ENCODE assay signal across 7 mouse cellular contexts in the genomic region with DNA sequence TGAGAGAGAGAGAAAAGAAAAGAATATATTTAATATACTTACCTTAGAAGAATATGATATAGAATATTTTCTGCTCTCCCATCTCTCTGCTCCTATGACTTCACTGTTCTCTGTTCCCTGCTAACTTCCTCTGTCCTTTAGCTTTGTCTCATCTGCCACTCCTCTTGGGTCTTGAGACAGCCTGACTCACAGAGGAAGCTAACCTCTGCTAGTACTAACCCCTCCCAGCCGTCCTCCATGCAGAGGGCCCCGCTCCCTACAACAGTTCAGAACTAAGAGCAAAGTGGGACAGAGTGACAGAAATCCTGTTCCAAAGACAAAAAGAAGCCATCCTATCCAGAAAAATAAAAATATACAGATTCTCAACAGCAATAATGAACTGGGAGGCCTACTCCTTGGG. TPM values are rescaled to one million over a fixed set of nuclear protein-coding genes. Genes with fewer than 3 reads are reported as not detected.
DNase-seq lines count a peak whose midpoint lies in the region; ATAC-seq lines count a peak whose summit lies in the region.

A gene (minus strand): TSS at position 126 of the 400 bp plus-strand sequence.

- H3K27ac ChIP-seq in intestine, embryonic 16.5 days (ENCODE audit: low read length) = no peak within 1 kb of the TSS
- no peak within 1 kb of the TSS for H3K27ac ChIP-seq in midbrain, embryonic 11.5 days (ENCODE audit: low read depth, low read length)

- H3K27me3 ChIP-seq in intestine, embryonic 16.5 days (replicated peaks; ENCODE audit: control insufficient read depth, insufficient read depth, low read length) = no peaks in the 10 kb centered on the region
- H3K27me3 ChIP-seq in midbrain, embryonic 11.5 days (ENCODE audit: control insufficient read depth, insufficient read depth, low read length) = no peaks in the 10 kb centered on the region

- no peak for ATAC-seq in erythroid progenitor cell, adult 5-6 weeks (replicated peaks; ENCODE audit: low FRiP score, poor library complexity, severe bottlenecking)
- no peak for ATAC-seq in intestine, embryonic 16.5 days
- no peak for ATAC-seq in midbrain, embryonic 11.5 days (ENCODE audit: low FRiP score)

- H3K4me3 ChIP-seq in intestine, embryonic 16.5 days (ENCODE audit: low read length) = no peak within 1 kb of the TSS
- no peak within 1 kb of the TSS for H3K4me3 ChIP-seq in midbrain, embryonic 11.5 days (ENCODE audit: low read depth, low read length)

- H3K9ac ChIP-seq in intestine, embryonic 16.5 days (ENCODE audit: low read depth, low read length) = no peak within 1 kb of the TSS
- no peak within 1 kb of the TSS for H3K9ac ChIP-seq in midbrain, embryonic 11.5 days (ENCODE audit: low read length)

- no peaks in the 10 kb centered on the region for H3K9me3 ChIP-seq in intestine, embryonic 16.5 days (ENCODE audit: control insufficient read depth, low read length)
- no peaks in the 10 kb centered on the region for H3K9me3 ChIP-seq in midbrain, embryonic 11.5 days (ENCODE audit: control insufficient read depth, low read length)

- peaks cover 3% of the 10 kb centered on the region; the same call in 1 of the 2 replicates for H3K4me1 ChIP-seq in intestine, embryonic 16.5 days (ENCODE audit: control insufficient read depth, insufficient read depth, low read length)
- no peaks in the 10 kb centered on the region for H3K4me1 ChIP-seq in midbrain, embryonic 11.5 days (ENCODE audit: control insufficient read depth, insufficient read depth, low read length)

- no peak within 1 kb of the TSS for H3K4me2 ChIP-seq in intestine, embryonic 16.5 days (ENCODE audit: low read depth, low read length)
- H3K4me2 ChIP-seq in midbrain, embryonic 11.5 days = no peak within 1 kb of the TSS

- no peaks in the 10 kb centered on the region for H3K36me3 ChIP-seq in intestine, embryonic 16.5 days (ENCODE audit: control insufficient read depth, insufficient read depth, low read length)
- no peaks in the 10 kb centered on the region for H3K36me3 ChIP-seq in midbrain, embryonic 11.5 days (ENCODE audit: control insufficient read depth, insufficient read depth, low read length)

- 86% methylated on average over 2 of the region's 2 CpGs for WGBS in intestine, embryonic 16.5 days
- WGBS in midbrain, embryonic 11.5 days = 89% methylated on average over 2 of the region's 2 CpGs

- DNase-seq in thymus, postnatal 0 days (ENCODE audit: low spot score) = no peak
- DNase-seq in thymus, postnatal 10 days (ENCODE audit: low spot score in 2 of 2) = no peak
- peak; percentile 45 for DNase-seq in midbrain, embryonic 11.5 days (ENCODE audit: low spot score, missing footprints)
- DNase-seq in gastrocnemius, adult 8-10 months (ENCODE audit: low spot score in 2 of 2) = no peak
- no peak for DNase-seq in frontal cortex, postnatal 25 days (ENCODE audit: low spot score in 2 of 2)

RNA-seq across cellular contexts. Expression of the gene that starts here (rescaled TPM):
- polyA plus RNA-seq in thymus, postnatal 0 days (2015; fragmentation: Nextera tagmentation; extraction: Ambion mirVana) = 19.5 and 20.0 TPM in 2 replicates
- total RNA-seq in erythroid progenitor cell, adult 5-6 weeks (2015; ENCODE audit: low replicate concordance) = 21.3 and 36.9 TPM in 2 replicates
- 31.0 and 68.0 TPM in 2 replicates for total RNA-seq in erythroid progenitor cell, adult 5-6 weeks (2017; ENCODE audit: low replicate concordance)
- 17.1 and 20.5 TPM in 2 replicates for polyA plus RNA-seq in intestine, embryonic 16.5 days (2015; fragmentation: Nextera tagmentation; extraction: Ambion mirVana)
- polyA plus RNA-seq in midbrain, embryonic 11.5 days (2014; fragmentation: Nextera tagmentation; extraction: Ambion mirVana) = 15.8 and 16.6 TPM in 2 replicates
- total RNA-seq in gastrocnemius, adult 8-10 months (2022) = 1 to 10 TPM; 1.8 to 4.5 (median 2.9) TPM

Comparison
In these comparisons a context has a peak if more than half of its experiments do, and no peak if none do; other contexts are left out.
1. RNA of the gene that starts here (total RNA-seq): 21.3 to 68.0 TPM in erythroid progenitor cell, adult 5-6 weeks; 1.8 to 4.5 TPM in gastrocnemius, adult 8-10 months; every median in the first group is over 4 times any median in the second.